Mouse (Mus musculus): ENCODE results near the gene Ccl9. TPM values are rescaled to one million over a fixed set of nuclear protein-coding genes. Genes with fewer than 3 reads are reported as not detected.

Gene Ccl9
- 1.1 and 1.5 TPM in 2 replicates for polyA plus RNA-seq (2016; fragmentation: Nextera tagmentation; extraction: Ambion mirVana)

DNA sequence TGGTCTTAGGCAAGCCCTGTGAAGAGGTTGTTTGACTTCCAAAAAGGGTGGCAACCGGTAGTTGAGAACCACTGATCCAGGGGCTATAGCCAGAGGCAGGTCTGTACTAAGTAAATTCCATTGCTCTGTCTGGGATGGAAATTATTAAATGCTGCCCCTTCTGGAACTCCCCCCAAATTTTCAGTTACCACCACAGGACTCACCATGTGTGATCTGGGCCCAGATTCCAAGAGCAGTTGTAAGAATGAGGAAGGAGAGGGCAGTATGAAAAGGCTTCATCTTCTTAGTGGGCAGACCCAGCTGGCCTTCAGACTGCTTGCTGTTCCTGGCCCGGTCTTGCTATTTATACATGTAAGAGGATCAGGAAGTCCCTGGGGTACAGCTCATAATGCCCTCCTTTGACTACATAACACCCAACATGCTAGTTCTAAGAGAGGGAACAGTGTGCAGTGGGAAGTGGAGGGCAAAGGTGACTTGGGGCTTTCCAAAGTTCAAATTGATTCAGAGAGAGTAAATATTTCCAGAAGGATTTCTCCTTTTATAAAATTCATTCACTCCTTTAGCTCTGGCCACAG lies at the start of gene Ccl9:
Gene Ccl9 (minus strand): TSS at position 451 of the 575 bp plus-strand sequence.
- Histone ChIP-seq H3K27me3 (ENCODE audit: insufficient read depth, poor library complexity, severe bottlenecking) (no peaks in the 10 kb centered on the region), H3K27ac (no peak within 1 kb of the TSS), H3K9me3 (no peaks in the 10 kb centered on the region), H3K4me1 (replicated peaks) (peaks cover 8% of the 10 kb centered on the region), H3K4me3 (no peak within 1 kb of the TSS), H3K36me3 (no peaks in the 10 kb centered on the region)
- peak; percentile 9 for DNase-seq (ENCODE audit: low spot score)
- WGBS = 59% methylated on average over 2 of the region's 2 CpGs

DNA sequence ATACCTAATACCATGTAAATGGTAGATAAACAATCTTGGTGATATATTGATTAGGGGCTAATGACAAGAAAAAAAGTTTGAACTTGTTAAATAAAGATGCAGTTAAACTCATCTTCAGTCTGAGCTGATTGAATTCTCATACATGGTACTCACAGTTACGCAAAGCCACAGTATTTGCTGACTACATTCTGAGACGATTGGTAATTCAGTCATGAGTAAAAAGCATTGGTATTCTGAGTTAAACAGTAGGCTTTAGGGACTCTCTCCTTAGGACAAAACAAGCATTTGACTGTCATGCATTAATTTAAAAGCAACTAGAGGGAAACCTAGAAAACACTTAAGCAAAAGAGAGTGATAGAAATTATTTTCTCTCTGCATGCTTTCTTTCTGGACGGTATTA lies 45.1 kb upstream of the Ccl9 start:
- Histone ChIP-seq H3K9me3 (no peaks in the 10 kb centered on the region), H3K4me3 (no peak overlapping the region), H3K36me3 (no peaks in the 10 kb centered on the region), H3K27me3 (ENCODE audit: insufficient read depth, poor library complexity, severe bottlenecking) (no peaks in the 10 kb centered on the region), H3K4me1 (replicated peaks) (no peaks in the 10 kb centered on the region), H3K27ac (no peak overlapping the region)
- no peak for DNase-seq (ENCODE audit: low spot score)
- 91% methylated on average over 3 of the region's 3 CpGs for WGBS

DNA sequence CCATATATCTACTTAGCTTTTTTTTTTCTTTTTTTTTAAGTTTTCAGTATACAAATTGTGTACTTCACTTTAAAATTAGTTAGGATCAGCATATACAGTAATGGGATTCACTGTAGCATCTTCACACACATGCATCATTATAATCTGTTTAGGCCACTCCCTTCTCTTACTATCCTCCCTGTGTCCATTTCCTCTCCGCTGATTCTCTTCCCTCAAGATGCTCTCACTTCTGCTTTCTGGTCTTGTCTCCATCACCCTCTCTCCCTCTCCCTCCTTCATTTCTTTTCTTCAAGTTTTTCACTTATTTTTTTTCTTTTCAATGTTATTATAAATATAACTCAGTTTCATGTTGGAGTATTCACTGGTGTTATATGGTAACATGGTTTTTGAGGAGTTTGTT lies 40.6 kb upstream of the Ccl9 start:
- Histone ChIP-seq H3K27ac (no peak overlapping the region), H3K4me3 (no peak overlapping the region), H3K4me1 (replicated peaks) (no peaks in the 10 kb centered on the region), H3K9me3 (no peaks in the 10 kb centered on the region), H3K27me3 (ENCODE audit: insufficient read depth, poor library complexity, severe bottlenecking) (no peaks in the 10 kb centered on the region), H3K36me3 (no peaks in the 10 kb centered on the region)
- DNase-seq (ENCODE audit: low spot score) = no peak
- 91% methylated on average over 1 of the region's 1 CpGs for WGBS

DNA sequence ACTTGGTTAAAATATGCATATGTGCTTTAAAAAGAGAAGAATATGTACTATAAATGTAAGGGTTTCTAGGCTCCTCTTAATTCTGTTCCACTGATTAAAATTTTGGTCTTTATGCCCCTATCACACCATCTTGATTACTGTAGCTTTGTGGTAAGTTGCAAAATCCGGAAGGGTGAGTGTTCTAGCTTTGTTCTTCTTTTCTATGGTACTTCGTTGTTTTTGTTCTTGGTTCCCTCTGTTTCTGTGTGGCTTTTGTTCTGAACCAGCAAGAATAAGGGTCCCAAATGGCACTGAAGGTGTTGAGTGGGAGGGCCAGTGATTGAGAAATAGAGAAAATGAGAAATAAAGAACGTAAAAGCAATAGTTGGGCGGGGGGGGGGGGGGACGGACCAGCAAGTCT lies 39.8 kb upstream of the Ccl9 start:
- no peaks in the 10 kb centered on the region for H3K9me3 ChIP-seq
- H3K36me3 ChIP-seq = no peaks in the 10 kb centered on the region
- 70% methylated on average over 5 of the region's 5 CpGs for WGBS
- H3K4me1 ChIP-seq (replicated peaks) = no peaks in the 10 kb centered on the region
- H3K27me3 ChIP-seq (ENCODE audit: insufficient read depth, poor library complexity, severe bottlenecking) = no peaks in the 10 kb centered on the region
- no peak overlapping the region for H3K4me3 ChIP-seq
- DNase-seq (ENCODE audit: low spot score) = no peak
- H3K27ac ChIP-seq = no peak overlapping the region

DNA sequence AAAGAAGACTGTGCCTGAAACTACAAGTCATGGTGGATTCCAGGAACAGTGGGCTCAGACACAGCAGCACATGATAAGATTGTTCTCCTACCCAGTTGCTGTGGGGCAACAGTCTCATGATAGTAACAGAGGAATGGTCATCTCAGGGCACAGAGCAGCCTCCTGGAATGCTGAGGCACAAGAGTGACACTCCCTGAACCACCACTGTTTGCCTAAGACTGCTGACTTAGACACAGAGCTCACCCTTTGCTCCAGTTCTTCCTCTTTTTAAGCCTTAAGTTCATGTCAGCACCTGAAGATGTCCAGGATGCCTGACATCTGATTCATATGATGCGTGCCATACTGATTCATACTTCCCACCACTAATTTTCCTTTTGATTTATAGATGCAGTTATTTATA lies 38.1 kb upstream of the Ccl9 start:
- no peaks in the 10 kb centered on the region for H3K4me1 ChIP-seq (replicated peaks)
- H3K9me3 ChIP-seq = no peaks in the 10 kb centered on the region
- no peaks in the 10 kb centered on the region for H3K27me3 ChIP-seq (ENCODE audit: insufficient read depth, poor library complexity, severe bottlenecking)
- no peaks in the 10 kb centered on the region for H3K36me3 ChIP-seq
- DNase-seq (ENCODE audit: low spot score) = no peak
- H3K4me3 ChIP-seq = no peak overlapping the region
- H3K27ac ChIP-seq = no peak overlapping the region
- 92% methylated on average over 1 of the region's 1 CpGs for WGBS

DNA sequence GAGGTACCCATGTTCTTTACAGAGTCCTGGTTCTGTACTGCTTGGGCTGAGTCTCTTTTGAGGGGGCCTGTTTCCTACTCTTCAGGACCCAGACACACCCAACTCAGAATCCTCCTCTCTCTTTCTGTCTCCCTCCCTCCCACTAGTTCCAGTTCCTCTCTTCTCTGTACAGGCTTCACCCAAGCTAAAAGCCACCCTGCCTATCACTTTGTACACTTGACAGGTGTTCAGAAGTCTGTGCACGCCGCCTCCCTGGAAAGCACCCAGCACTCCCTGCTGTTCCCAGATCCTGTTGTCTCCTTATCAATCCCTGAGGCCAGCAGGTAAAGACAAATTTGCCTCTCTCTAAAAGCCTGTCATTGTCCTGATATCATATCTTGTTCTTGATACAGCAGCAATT lies 32.5 kb upstream of the Ccl9 start:
- 83% methylated on average over 2 of the region's 2 CpGs for WGBS
- no peaks in the 10 kb centered on the region for H3K4me1 ChIP-seq (replicated peaks)
- H3K4me3 ChIP-seq = no peak overlapping the region
- no peaks in the 10 kb centered on the region for H3K36me3 ChIP-seq
- no peaks in the 10 kb centered on the region for H3K9me3 ChIP-seq
- DNase-seq (ENCODE audit: low spot score) = no peak
- no peak overlapping the region for H3K27ac ChIP-seq
- 0 out of 2 replicates have a peak, but pooled peaks cover 3% of the 10 kb centered on the region for H3K27me3 ChIP-seq (ENCODE audit: insufficient read depth, poor library complexity, severe bottlenecking)

DNA sequence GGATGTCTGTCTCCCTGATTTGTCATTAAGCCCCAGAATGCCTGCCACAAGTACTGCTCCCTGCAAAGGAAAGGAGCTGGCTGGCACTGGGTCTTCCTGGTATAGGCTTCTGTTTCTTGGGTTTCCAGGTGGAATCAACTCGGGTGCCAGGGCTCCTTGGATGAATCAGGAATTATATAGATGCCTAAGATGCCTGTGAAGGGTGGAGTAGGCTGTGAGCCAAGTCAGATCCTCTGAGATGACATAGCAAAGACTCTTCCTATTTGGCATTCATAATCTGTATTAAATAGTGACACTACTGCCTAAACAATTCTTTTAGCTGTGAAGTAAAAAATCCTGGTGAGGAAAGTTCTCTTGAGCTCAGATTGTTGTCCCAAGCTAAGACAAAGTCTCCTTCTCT lies 28.0 kb upstream of the Ccl9 start:
- 0 out of 2 replicates have a peak, but pooled peaks cover 3% of the 10 kb centered on the region for H3K27me3 ChIP-seq (ENCODE audit: insufficient read depth, poor library complexity, severe bottlenecking)
- H3K9me3 ChIP-seq = no peaks in the 10 kb centered on the region
- no peak overlapping the region for H3K4me3 ChIP-seq
- H3K36me3 ChIP-seq = no peaks in the 10 kb centered on the region
- 58% methylated on average over 1 of the region's 1 CpGs for WGBS
- no peaks in the 10 kb centered on the region for H3K4me1 ChIP-seq (replicated peaks)
- DNase-seq (ENCODE audit: low spot score) = no peak
- H3K27ac ChIP-seq = no peak overlapping the region

DNA sequence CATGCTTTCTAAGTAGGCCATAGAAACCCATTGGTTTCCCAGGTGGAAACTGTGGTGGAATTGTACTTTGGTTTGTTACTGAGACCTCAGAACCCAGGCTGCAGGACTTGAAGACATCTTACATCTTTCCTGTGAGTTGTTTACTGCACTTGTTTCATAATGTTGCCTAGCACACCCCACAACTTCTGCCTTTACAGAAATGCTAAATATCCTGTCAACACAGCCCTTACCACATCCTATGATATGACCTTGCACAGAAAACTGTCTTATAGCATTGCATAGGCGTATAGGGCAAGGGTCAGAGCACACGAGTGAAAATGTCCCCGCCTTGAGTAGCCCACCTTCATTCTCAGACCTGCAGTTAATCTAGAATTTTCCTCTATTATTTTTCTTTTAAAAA lies 27.1 kb upstream of the Ccl9 start:
- Histone ChIP-seq H3K27me3 (ENCODE audit: insufficient read depth, poor library complexity, severe bottlenecking) (0 out of 2 replicates have a peak, but pooled peaks cover 3% of the 10 kb centered on the region), H3K4me1 (replicated peaks) (no peaks in the 10 kb centered on the region), H3K27ac (no peak overlapping the region), H3K4me3 (no peak overlapping the region), H3K9me3 (no peaks in the 10 kb centered on the region), H3K36me3 (no peaks in the 10 kb centered on the region)
- DNase-seq (ENCODE audit: low spot score) = no peak
- 92% methylated on average over 3 of the region's 3 CpGs for WGBS

DNA sequence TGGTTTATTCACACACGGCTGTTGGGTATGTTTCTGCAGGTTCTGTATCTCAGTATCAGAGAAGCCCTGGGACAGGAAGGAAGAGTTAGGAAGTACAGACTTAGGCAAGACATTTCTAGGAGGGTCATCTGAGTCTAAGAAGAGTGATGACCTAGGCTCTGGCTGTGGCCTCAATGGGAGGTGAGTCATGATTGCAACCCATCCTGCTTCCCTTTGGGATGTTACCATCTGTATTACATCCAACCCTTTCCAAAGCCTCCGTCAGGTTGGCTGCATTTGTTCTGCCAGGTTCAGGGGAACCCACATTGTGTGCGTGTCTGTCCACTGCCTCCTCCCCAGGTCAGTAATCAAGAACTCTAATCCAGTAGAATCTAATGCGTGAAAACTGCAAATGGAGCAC lies 26.3 kb upstream of the Ccl9 start:
- no peak overlapping the region for H3K4me3 ChIP-seq
- DNase-seq (ENCODE audit: low spot score) = no peak
- WGBS = 94% methylated on average over 4 of the region's 4 CpGs
- 0 out of 2 replicates have a peak, but pooled peaks cover 3% of the 10 kb centered on the region for H3K27me3 ChIP-seq (ENCODE audit: insufficient read depth, poor library complexity, severe bottlenecking)
- no peaks in the 10 kb centered on the region for H3K4me1 ChIP-seq (replicated peaks)
- H3K27ac ChIP-seq = no peak overlapping the region
- no peaks in the 10 kb centered on the region for H3K36me3 ChIP-seq
- H3K9me3 ChIP-seq = no peaks in the 10 kb centered on the region

DNA sequence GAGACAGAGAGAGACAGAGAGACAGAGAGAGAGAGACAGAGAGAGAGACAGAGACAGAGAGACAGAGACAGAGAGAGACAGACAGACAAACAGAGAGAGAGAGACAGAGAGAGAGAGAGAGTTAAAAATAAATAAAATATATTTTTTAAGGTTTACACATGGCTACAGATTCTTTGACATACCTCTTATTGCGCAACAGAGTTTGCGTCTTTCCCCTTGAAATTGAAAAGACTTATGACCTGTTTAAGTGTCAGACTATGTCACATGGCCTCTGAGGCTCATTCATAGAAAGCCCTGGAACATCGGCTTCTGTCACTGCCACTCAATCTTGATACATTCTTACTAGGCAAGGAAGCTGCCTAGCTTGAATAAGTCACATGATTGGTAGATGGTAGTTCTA lies 25.0 kb upstream of the Ccl9 start:
- Histone ChIP-seq H3K36me3 (no peaks in the 10 kb centered on the region), H3K4me3 (no peak overlapping the region), H3K27ac (no peak overlapping the region), H3K9me3 (no peaks in the 10 kb centered on the region), H3K27me3 (ENCODE audit: insufficient read depth, poor library complexity, severe bottlenecking) (no peaks in the 10 kb centered on the region), H3K4me1 (replicated peaks) (no peaks in the 10 kb centered on the region)
- 94% methylated on average over 3 of the region's 3 CpGs for WGBS
- DNase-seq (ENCODE audit: low spot score) = no peak

DNA sequence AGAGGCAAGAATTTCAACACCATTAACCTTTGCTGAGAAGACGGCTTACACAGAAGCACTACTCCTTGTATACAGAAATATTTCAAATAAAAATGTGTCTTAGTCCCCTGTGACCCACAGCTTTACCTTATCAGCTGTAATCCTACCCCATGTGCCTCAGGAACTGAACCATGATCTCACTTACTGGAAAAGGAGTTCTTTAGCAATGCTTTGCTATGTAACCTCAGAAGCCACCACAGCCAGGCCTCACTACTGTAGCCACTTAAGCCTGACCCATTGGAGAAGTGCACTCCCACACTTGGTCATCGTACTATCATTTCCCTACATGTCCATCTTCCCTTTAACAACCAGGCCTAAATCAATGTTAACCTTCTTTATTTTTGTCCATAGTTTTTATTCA lies 22.1 kb upstream of the Ccl9 start:
- H3K9me3 ChIP-seq = no peaks in the 10 kb centered on the region
- no peak overlapping the region for H3K27ac ChIP-seq
- no peak overlapping the region for H3K4me3 ChIP-seq
- H3K36me3 ChIP-seq = no peaks in the 10 kb centered on the region
- H3K4me1 ChIP-seq (replicated peaks) = no peaks in the 10 kb centered on the region
- DNase-seq (ENCODE audit: low spot score) = no peak
- 92% methylated on average over 2 of the region's 2 CpGs for WGBS
- H3K27me3 ChIP-seq (ENCODE audit: insufficient read depth, poor library complexity, severe bottlenecking) = no peaks in the 10 kb centered on the region

DNA sequence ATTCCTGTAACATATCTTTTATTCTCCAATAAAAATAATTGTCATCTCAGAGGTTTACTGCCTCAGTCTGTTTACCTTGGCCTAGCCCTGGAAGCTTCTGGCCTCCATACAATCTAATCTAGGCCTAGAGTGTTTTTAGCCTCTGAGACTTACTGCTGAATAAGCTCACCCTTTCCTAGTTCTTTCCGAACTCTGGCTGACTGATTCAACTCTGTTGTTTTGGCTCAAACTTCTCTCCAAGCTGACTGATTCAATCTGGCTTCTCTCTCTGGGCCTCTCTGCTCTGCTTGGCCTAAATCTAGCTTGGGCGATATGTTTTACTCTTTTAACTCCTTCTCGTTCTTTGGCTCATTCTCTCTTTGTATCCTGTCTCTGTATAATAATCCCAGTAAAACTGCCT lies 20.6 kb upstream of the Ccl9 start:
- DNase-seq (ENCODE audit: low spot score) = no peak
- no peaks in the 10 kb centered on the region for H3K36me3 ChIP-seq
- WGBS = 88% methylated on average over 3 of the region's 3 CpGs
- H3K27me3 ChIP-seq (ENCODE audit: insufficient read depth, poor library complexity, severe bottlenecking) = no peaks in the 10 kb centered on the region
- no peak overlapping the region for H3K27ac ChIP-seq
- no peaks in the 10 kb centered on the region for H3K4me1 ChIP-seq (replicated peaks)
- H3K9me3 ChIP-seq = no peaks in the 10 kb centered on the region
- H3K4me3 ChIP-seq = no peak overlapping the region

DNA sequence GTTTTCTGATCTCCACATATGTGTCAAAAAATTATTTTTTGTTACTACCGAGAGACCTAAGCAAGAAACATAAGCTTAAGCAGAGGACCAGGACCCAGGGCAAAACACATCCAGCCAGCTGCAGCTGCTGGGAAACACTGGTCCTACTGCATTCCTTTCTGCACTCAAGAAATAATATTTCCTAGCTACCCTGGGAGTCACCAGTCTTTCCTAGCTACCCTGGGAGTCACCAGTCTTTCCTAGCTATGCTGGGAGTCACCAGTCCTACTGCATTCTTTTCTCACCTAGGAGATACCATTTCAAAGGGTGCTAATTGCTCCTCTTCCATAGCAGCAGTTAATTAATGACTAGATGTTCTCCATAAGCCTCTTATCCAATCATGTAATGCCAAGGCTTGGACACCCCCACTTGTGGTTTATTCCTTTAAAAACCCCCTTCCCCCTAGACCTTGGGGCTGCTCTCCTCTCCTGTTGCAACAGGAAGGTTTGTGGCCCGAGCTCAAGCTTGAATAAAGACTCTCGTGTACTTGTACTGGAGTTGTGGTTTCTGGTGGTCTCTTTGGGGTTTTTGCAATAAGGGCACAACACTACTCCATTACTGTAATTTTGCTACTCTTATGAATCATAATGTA lies 19.9 kb upstream of the Ccl9 start:
- H3K4me3 ChIP-seq = no peak overlapping the region
- H3K4me1 ChIP-seq (replicated peaks) = no peaks in the 10 kb centered on the region
- 88% methylated on average over 3 of the region's 3 CpGs for WGBS
- no peaks in the 10 kb centered on the region for H3K27me3 ChIP-seq (ENCODE audit: insufficient read depth, poor library complexity, severe bottlenecking)
- no peak for DNase-seq (ENCODE audit: low spot score)
- H3K9me3 ChIP-seq = no peaks in the 10 kb centered on the region
- no peaks in the 10 kb centered on the region for H3K36me3 ChIP-seq
- H3K27ac ChIP-seq = no peak overlapping the region

DNA sequence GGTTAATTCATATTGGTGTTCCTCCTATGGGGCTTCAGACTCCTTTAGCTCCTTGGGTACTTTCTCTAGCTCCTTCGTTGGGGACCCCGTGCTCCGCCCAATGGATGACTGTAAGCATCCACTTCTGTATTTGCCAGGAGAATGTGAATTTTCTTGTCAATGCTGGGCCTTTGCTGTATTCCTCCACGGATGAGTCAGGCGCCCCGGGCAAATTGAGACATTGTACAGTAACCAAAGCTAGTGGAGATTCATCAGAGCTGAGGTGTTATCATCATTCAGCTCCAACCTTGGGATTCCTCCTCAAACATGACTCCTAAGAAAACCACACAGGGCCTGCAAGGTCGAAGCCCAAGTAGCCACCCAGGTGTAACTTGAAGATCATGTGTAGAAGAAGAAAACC lies 19.4 kb upstream of the Ccl9 start:
- DNase-seq (ENCODE audit: low spot score) = no peak
- no peaks in the 10 kb centered on the region for H3K9me3 ChIP-seq
- WGBS = 90% methylated on average over 7 of the region's 7 CpGs
- H3K4me1 ChIP-seq (replicated peaks) = peaks cover 2% of the 10 kb centered on the region; the same call in 1 of the 2 replicates
- H3K36me3 ChIP-seq = no peaks in the 10 kb centered on the region
- H3K4me3 ChIP-seq = no peak overlapping the region
- no peak overlapping the region for H3K27ac ChIP-seq
- H3K27me3 ChIP-seq (ENCODE audit: insufficient read depth, poor library complexity, severe bottlenecking) = no peaks in the 10 kb centered on the region

Data from hindbrain, embryonic 10.5 days (tissue).